Mouse (Mus musculus) urinary bladder, postnatal 10 days (tissue): ENCODE measurements around the gene Nipal3.

ENCODE experiments used
- DNase-seq: peaks from one replicate; pipeline ENCODE4 v3.0.0; 2022; ENCODE audit warnings: low spot score

Nipal3 gene

GRCm38 (mm10) chr4:135505794-135506193 lies 11.0 kb upstream of the Nipal3 start:
- no peak for DNase-seq

- no peak for DNase-seq
Measured at GRCm38 (mm10) chr4:135501587-135501986, 6.7 kb upstream of the Nipal3 start.

- DNase-seq: no peak
Measured at GRCm38 (mm10) chr4:135499831-135500230, 5.0 kb upstream of the Nipal3 start.

GRCm38 (mm10) chr4:135498136-135498535 lies 3.3 kb upstream of the Nipal3 start:
- no peak for DNase-seq

GRCm38 (mm10) chr4:135495810-135496209 lies 972 bp upstream of the Nipal3 start:
- DNase-seq: no peak

- no peak for DNase-seq
Measured at GRCm38 (mm10) chr4:135495397-135495791, 556 bp upstream of the Nipal3 start.

GRCm38 (mm10) chr4:135493691-135494520 lies 932 bp downstream of the Nipal3 start:
- DNase-seq: no peak

- DNase-seq: no peak
Measured at GRCm38 (mm10) chr4:135493271-135493670, 1.6 kb downstream of the Nipal3 start.

GRCm38 (mm10) chr4:135489256-135489655 lies 5.6 kb downstream of the Nipal3 start:
- no peak for DNase-seq

GRCm38 (mm10) chr4:135486352-135486751 lies 8.5 kb downstream of the Nipal3 start:
- DNase-seq: no peak

GRCm38 (mm10) chr4:135485086-135485485 lies 9.8 kb downstream of the Nipal3 start:
- no peak for DNase-seq

GRCm38 (mm10) chr4:135480370-135480769 lies 14.5 kb downstream of the Nipal3 start:
- no peak for DNase-seq

- no peak for DNase-seq
Measured at GRCm38 (mm10) chr4:135477851-135478250, 17.0 kb downstream of the Nipal3 start.

GRCm38 (mm10) chr4:135463406-135463805 lies 31.4 kb downstream of the Nipal3 start:
- no peak for DNase-seq

GRCm38 (mm10) chr4:135453572-135453971 lies 41.3 kb downstream of the Nipal3 start:
- no peak for DNase-seq

GRCm38 (mm10) chr4:135453164-135453563 lies 41.7 kb downstream of the Nipal3 start:
- DNase-seq: no peak

GRCm38 (mm10) chr4:135451360-135452015 lies 43.4 kb downstream of the Nipal3 start:
- DNase-seq: no peak

- no peak for DNase-seq
Measured at GRCm38 (mm10) chr4:135442473-135442872, 52.4 kb downstream of the Nipal3 start.

GRCm38 (mm10) chr4:135439904-135440522 lies 54.8 kb downstream of the Nipal3 start:
- DNase-seq: no peak

- DNase-seq: no peak
Measured at GRCm38 (mm10) chr4:135439188-135439647, 55.6 kb downstream of the Nipal3 start.

- DNase-seq: no peak
Measured at GRCm38 (mm10) chr4:135437924-135438323, 56.9 kb downstream of the Nipal3 start.

- DNase-seq: no peak
Measured at GRCm38 (mm10) chr4:135436291-135436690, 58.5 kb downstream of the Nipal3 start.

GRCm38 (mm10) chr4:135434395-135434789 lies 60.4 kb downstream of the Nipal3 start:
- no peak for DNase-seq
